Mouse (Mus musculus) midbrain, postnatal 0 days (tissue): ENCODE measurements around the gene Mybbp1a. TPM values are rescaled to one million over a fixed set of nuclear protein-coding genes. Genes with fewer than 3 reads are reported as not detected.

Experiments used
- ATAC-seq: fragments of 200-750 bp; cut with Nextera tagmentation; 2 replicates; pipeline ENCODE4 v1.8.0; 2017; ENCODE audit warnings: moderate number of reproducible peaks, mild to moderate bottlenecking, moderate TSS enrichment, moderate library complexity; ENCODE audit not compliant: low FRiP score
- DNase-seq: peaks from one replicate; pipeline ENCODE4 v3.0.0-alpha.2; 2015; ENCODE audit warnings: low spot score
- H3K27ac ChIP-seq: fragments of 300-500 bp; sonication (generic); 2 replicates; pipeline ENCODE4 v1.5.1; 2014; ENCODE audit warnings: low read depth, mild to moderate bottlenecking, low read length, mixed read lengths
- H3K27me3 ChIP-seq: fragments of 300-500 bp; sonication (generic); 2 replicates; pipeline ENCODE4 v1.6.1; 2014; ENCODE audit warnings: low read length, control low read depth, mixed read lengths; ENCODE audit not compliant: insufficient read depth
- H3K36me3 ChIP-seq: fragments of 300-500 bp; sonication (generic); 2 replicates; pipeline ENCODE4 v1.6.1; 2014; ENCODE audit warnings: low read length, control low read depth, mixed read lengths; ENCODE audit not compliant: insufficient read depth
- H3K4me1 ChIP-seq: fragments of 300-500 bp; sonication (generic); 2 replicates; pipeline ENCODE4 v1.6.1; 2014; ENCODE audit warnings: mild to moderate bottlenecking, control low read depth, antibody characterized with exemption, low read length, mixed read lengths; ENCODE audit not compliant: insufficient read depth
- H3K4me2 ChIP-seq: fragments of 300-500 bp; sonication (generic); 2 replicates; pipeline ENCODE4 v1.6.1; 2014; ENCODE audit warnings: low read depth, mild to moderate bottlenecking, low read length, mixed read lengths; ENCODE audit not compliant: poor library complexity, severe bottlenecking
- H3K4me3 ChIP-seq: fragments of 300-500 bp; sonication (generic); 2 replicates; pipeline ENCODE4 v1.5.1; 2014; ENCODE audit warnings: low read depth, mild to moderate bottlenecking, low read length, moderate library complexity
- H3K9ac ChIP-seq: fragments of 300-500 bp; sonication (generic); replicated peaks from 2 replicates; pipeline ENCODE4 v1.6.1; 2014; ENCODE audit warnings: mild to moderate bottlenecking, low read length, moderate library complexity, mixed read lengths; ENCODE audit not compliant: poor library complexity, severe bottlenecking
- H3K9me3 ChIP-seq: fragments of 300-500 bp; sonication (generic); 2 replicates; pipeline ENCODE4 v1.6.1; 2016; ENCODE audit warnings: low read length, control low read depth
- CTCF ChIP-seq: IDR thresholded peaks from 2 replicates; pipeline ENCODE4 v1.5.1; 2016; ENCODE audit warnings: antibody characterized with exemption, mild to moderate bottlenecking
- WGBS: fragments of 180-500 bp; shearing (Covaris S2); extraction: QIAGEN DNeasy Blood & Tissue Kit; methylation state at CpG from one replicate; pipeline ENCODE4 v1.1.7; 2014; 5-methylcytosine and 5-hydroxymethylcytosine counted together
- polyA plus RNA-seq: library from polyadenylated mRNA; unstranded; fragments of >200 nt; fragmentation: Nextera tagmentation; extraction: Ambion mirVana; gene quantifications from 2 replicates; pipeline ENCODE4 v1.2.1, GENCODE M21; 2015
- total RNA-seq: library from RNA; depleted of rRNA; stranded (reverse); fragments of >200 nt; gene quantifications from 2 replicates; pipeline ENCODE4 v1.2.3, GENCODE M21; 2014

Mybbp1a gene
- total and polyA plus RNA-seq, 2 experiments from 2014 or later: 25.9 to 50.0 TPM

- peak; percentile 14 for DNase-seq
- H3K9me3 ChIP-seq: no peaks in the 10 kb centered on the region
- peak overlapping the region; percentile 55 for H3K27ac ChIP-seq
- H3K9ac ChIP-seq: peak overlapping the region; percentile 68
- peak overlapping the region; percentile 94 for H3K4me2 ChIP-seq
- WGBS: 1% methylated on average over 25 of the region's 25 CpGs
- TF ChIP-seq CTCF: no peak; the same call in 1 of the 2 replicates
- no peaks in the 10 kb centered on the region; the same call in none of the 2 replicates for H3K27me3 ChIP-seq
- H3K4me3 ChIP-seq: peak overlapping the region; percentile 65
- no peak for ATAC-seq
- peaks cover 3% of the 10 kb centered on the region; the same call in 1 of the 2 replicates for H3K4me1 ChIP-seq
- H3K36me3 ChIP-seq: no peaks in the 10 kb centered on the region
Observed at GRCm38 (mm10) chr11:72410521-72411092, 30.5 kb upstream of the Mybbp1a start.

DNA sequence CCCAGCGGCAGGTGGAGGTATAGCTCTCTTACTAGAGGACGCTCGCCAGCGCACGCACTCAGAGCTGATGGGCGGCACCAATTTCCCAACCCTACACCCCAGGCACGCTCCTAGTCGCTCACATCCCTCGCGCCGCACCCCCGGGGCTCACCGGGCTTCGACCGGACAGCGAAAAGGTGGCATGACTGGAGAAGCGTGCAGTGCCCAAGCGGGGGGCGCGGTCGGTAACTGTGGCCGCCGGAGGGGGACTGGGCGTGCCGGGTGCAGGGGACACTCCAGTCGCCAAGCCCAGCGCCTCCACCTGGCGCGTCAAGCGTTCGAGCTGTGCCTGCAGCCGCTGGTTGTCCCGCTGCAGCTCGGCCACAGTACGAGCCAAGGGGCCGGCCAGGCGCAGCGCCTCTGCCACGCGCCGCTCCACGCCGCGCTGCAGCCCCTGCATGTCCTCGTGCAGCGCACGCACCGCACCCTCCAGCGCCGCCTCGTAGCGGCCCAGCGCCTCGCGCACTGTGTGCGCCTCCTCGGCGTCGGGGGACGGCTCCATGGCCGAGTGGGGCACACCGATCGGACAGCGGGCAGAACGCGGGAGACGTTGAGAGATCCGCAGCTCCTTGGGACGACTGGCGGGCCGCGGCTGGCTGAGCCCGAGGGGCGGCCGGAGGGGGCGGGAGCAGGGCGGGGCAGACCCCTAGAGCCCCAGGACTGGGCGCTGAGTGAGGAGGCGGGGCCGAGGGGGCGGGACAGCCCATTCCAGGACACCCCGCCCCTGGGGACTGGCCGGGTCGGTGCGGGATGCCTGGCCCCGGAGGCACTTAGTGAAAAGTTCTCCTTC is 29.8 kb upstream of the Mybbp1a start, which contains the start of gene Smtnl2:
Smtnl2 (minus strand) TSS at position 621 of the 829 bp plus-strand sequence.
- under 1% methylated on average over 72 of the region's 86 CpGs for WGBS
- no peaks in the 10 kb centered on the region for H3K9me3 ChIP-seq
- ATAC-seq (peak; percentile 76), DNase-seq (peak; percentile 72)
- H3K4me2 ChIP-seq: peak within 1 kb of the TSS; percentile 94
- peak within 1 kb of the TSS; percentile 55 for H3K27ac ChIP-seq
- TF ChIP-seq CTCF: peak; percentile 68; the same call in 1 of the 2 replicates
- peaks cover 3% of the 10 kb centered on the region; the same call in 1 of the 2 replicates for H3K4me1 ChIP-seq
- H3K9ac ChIP-seq: peak within 1 kb of the TSS; percentile 68
- H3K27me3 ChIP-seq: no peaks in the 10 kb centered on the region; the same call in none of the 2 replicates
- peak within 1 kb of the TSS; percentile 65 for H3K4me3 ChIP-seq
- no peaks in the 10 kb centered on the region for H3K36me3 ChIP-seq

DNA sequence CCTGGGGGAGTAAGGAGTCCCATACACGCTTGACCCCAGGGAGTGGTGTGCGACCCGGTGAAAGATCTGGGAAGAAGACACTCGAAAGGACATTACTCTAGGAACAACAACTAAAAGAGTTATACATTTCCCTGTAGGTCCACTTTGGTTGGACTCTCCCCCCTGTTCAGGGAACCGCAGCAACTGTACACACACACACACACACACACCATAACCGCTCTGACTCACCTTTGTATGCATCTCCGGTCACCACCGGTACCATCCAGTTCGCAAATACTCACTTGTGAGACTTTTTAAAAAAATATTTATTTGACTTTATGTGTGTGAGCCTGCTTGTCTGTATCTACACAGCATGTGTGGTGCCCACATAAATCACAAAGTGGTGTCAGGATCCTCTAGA is 29.2 kb upstream of the Mybbp1a start:
- no peak for ATAC-seq
- DNase-seq: no peak
- WGBS: 33% methylated on average over 9 of the region's 9 CpGs
- H3K4me3 ChIP-seq: peak overlapping the region; percentile 65
- TF ChIP-seq CTCF: no peak
- no peaks in the 10 kb centered on the region for H3K36me3 ChIP-seq
- peaks cover 3% of the 10 kb centered on the region; the same call in 1 of the 2 replicates for H3K4me1 ChIP-seq
- 0 out of 2 replicates have a peak overlapping the region, but pooled peaks have one; percentile 68 for H3K9ac ChIP-seq
- H3K27ac ChIP-seq: no peak overlapping the region
- H3K27me3 ChIP-seq: no peaks in the 10 kb centered on the region; the same call in none of the 2 replicates
- no peaks in the 10 kb centered on the region for H3K9me3 ChIP-seq
- H3K4me2 ChIP-seq: peak overlapping the region; percentile 94

DNA sequence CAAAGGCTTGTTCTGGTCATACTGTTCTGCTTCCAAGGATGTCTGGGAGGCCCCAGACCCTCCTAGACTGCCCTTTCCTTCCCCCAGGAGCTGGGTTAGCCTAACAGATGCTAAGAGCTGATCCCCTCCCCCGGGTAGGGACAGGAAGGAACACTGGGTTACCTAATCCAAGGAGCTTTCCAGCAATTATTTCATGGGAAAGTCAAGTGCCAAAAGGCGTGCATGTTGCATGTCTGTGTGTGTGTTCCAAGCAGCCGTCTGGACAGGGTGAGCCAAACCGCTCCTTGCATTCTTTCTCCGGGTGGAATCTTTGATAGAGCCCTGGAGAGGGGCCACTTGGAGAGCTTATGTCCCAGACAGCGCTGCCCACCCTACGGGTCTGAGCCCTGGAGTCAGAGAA is 28.1 kb upstream of the Mybbp1a start:
- Histone ChIP-seq H3K4me1 (peaks cover 3% of the 10 kb centered on the region; the same call in 1 of the 2 replicates), H3K9ac (no peak overlapping the region), H3K9me3 (no peaks in the 10 kb centered on the region), H3K4me3 (no peak overlapping the region), H3K27ac (no peak overlapping the region), H3K27me3 (no peaks in the 10 kb centered on the region; the same call in none of the 2 replicates), H3K36me3 (no peaks in the 10 kb centered on the region), H3K4me2 (no peak overlapping the region)
- no peak for ATAC-seq
- TF ChIP-seq CTCF: no peak
- DNase-seq: no peak
- 82% methylated on average over 7 of the region's 7 CpGs for WGBS

DNA sequence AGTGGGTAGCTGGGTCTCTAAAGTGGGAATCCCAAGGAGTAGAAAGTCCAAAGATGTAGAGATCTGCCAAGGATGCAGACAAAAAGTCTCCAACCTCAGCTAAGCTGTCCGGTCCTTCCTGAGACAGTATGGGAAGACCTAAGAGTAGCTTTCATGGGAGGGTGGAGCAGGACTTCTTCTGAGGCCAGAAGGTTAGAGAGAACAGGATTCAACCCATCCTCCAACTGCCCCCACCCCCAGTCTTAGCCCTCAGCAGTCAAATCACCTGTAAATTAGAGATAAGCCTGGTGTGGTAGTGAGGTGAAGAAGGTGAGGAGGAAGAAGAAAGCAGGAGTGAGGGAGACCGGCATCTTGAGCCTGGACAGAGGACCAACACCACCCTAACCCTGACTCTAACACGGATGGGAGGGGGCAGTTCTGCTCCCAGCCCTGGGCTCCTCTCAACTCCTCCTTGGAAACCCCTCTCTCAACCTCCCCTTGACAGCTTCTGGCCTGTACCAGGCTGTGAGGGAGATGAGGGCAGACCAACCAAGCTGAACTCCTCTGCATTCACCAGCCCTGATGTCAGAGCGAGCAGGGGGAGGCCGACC is 27.5 kb upstream of the Mybbp1a start:
- no peak overlapping the region for H3K4me3 ChIP-seq
- H3K4me1 ChIP-seq: peaks cover 3% of the 10 kb centered on the region; the same call in 1 of the 2 replicates
- no peak overlapping the region for H3K4me2 ChIP-seq
- no peaks in the 10 kb centered on the region; the same call in none of the 2 replicates for H3K27me3 ChIP-seq
- no peak overlapping the region for H3K9ac ChIP-seq
- no peak overlapping the region for H3K27ac ChIP-seq
- DNase-seq (no peak), ATAC-seq (no peak)
- H3K9me3 ChIP-seq: no peaks in the 10 kb centered on the region
- no peak for TF ChIP-seq CTCF
- WGBS: 66% methylated on average over 5 of the region's 5 CpGs
- H3K36me3 ChIP-seq: no peaks in the 10 kb centered on the region
